Mouse (Mus musculus) monocyte, adult 59 days (primary cell): ENCODE results near the gene Sema6d. TPM values are rescaled to one million over a fixed set of nuclear protein-coding genes. Genes with fewer than 3 reads are reported as not detected.

ENCODE experiments used
- total RNA-seq, 2 experiments: library from RNA; stranded (reverse); gene quantifications; one replicate each; pipeline ENCODE4 v1.2.4; 2023

Gene Sema6d
- 10 to 100 TPM; 62.5 to 84.6 TPM for total RNA-seq

DNA sequence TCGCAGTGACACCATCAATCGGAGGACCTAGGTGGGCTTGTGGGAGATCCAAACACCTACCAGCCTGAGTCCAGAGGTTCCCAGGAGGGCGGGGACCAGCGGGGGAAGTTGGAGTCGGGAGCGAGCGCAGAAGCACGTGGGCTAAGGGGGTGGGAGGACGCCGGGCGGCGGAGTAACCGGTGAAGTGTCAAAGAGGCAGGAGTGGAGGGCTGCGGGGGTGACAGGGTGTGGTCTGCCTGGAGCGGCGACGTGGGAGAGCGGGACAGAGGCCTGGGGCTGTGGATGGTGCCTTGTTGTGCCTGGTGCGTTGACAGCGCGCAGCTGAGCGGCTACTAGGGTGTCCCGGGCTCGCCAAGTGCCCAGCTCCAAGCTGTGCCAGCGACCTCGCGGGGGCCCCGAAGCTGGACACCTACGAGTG is at the start of gene Sema6d:
Sema6d (plus strand) TSS at position 157 of the 418 bp plus-strand sequence.

